Mouse (Mus musculus): ENCODE data around the gene Fcgr3.

Fcgr3 gene

GRCm38 (mm10) chr1:171064491-171065242, at the start of gene Fcgr3:
Gene Fcgr3 (minus strand): TSS chr1:171064935.
- peak; percentile 90 for DNase-seq (ENCODE audit: low read depth, low spot score)

DNA sequence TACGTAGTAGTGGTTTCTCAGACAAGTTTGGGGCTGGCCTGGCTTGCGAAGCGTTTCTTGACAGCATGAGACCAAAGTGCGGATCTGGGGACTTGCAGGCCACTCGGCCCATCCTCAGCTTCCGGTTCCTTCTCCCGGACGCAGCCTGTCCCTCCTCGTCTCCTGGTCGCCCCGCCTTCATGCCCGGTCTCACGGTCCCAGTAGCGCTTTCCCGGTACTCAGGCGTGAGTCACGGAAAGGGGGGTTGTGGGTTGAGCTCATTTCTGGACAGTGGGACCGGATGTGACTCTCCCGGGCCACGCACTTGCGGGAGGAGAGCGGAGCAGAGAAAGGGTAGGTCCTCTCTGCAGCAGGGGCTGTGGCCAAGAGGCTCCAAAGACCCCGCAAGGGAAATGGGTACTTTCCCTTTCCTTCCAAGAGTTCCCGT, 49.2 kb upstream of the Fcgr3 start, which contains the start of gene Cfap126:
TSS of gene Cfap126 (plus strand) at position 46 of the 427 bp plus-strand sequence.
- peak; percentile 68 for DNase-seq (ENCODE audit: low read depth, low spot score)

DNA sequence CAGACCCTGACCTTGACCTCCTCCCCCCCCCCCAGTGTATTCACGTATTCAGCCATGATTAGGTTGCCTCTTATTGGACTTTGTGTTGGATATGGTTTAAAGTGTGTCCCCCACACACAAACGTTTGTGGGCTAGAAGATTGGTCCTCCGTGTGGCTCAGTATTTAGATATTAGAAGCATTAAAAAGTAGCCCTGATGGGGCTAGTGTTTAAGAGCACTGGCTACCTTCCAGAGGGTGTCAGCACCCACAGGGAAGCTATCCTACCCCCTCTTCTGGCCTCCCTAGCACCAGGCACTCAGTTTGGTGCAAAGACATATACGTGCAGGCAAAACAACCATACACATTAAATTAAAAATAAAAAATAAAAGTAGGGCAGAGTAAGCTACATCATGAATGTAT, 48.3 kb upstream of the Fcgr3 start:
- DNase-seq (ENCODE audit: low read depth, low spot score): peak; percentile 29

GRCm38 (mm10) chr1:171111781-171112575, 47.2 kb upstream of the Fcgr3 start:
- DNase-seq (ENCODE audit: low read depth, low spot score): no peak

GRCm38 (mm10) chr1:171111020-171111780, 46.5 kb upstream of the Fcgr3 start:
- DNase-seq (ENCODE audit: low read depth, low spot score): peak; percentile 94

DNA sequence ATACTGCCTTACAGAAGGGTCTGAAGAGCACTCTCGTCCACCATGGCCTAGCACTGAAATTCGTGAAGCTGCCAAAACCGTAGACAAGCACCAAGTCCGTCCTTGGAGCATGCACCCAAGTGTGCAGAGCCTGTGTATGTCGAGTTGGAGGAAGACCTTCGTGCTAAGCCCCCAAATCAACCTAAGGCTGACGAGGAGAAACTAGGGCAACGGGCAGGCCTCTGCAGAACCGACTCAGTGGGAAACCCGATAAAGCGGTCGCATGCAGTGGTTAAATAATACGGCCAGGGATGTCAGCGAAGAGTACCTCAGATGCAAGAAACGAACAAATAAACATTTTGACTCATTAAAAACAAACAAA, 45.9 kb upstream of the Fcgr3 start:
- no peak for DNase-seq (ENCODE audit: low read depth, low spot score)

GRCm38 (mm10) chr1:171109620-171110019, 44.9 kb upstream of the Fcgr3 start:
- no peak for DNase-seq (ENCODE audit: low read depth, low spot score)

- DNase-seq (ENCODE audit: low read depth, low spot score): no peak
Observed at GRCm38 (mm10) chr1:171105226-171105625, 40.5 kb upstream of the Fcgr3 start.

- peak; percentile 85 for DNase-seq (ENCODE audit: low read depth, low spot score)
Observed at GRCm38 (mm10) chr1:171103179-171103840, 38.6 kb upstream of the Fcgr3 start.

DNA sequence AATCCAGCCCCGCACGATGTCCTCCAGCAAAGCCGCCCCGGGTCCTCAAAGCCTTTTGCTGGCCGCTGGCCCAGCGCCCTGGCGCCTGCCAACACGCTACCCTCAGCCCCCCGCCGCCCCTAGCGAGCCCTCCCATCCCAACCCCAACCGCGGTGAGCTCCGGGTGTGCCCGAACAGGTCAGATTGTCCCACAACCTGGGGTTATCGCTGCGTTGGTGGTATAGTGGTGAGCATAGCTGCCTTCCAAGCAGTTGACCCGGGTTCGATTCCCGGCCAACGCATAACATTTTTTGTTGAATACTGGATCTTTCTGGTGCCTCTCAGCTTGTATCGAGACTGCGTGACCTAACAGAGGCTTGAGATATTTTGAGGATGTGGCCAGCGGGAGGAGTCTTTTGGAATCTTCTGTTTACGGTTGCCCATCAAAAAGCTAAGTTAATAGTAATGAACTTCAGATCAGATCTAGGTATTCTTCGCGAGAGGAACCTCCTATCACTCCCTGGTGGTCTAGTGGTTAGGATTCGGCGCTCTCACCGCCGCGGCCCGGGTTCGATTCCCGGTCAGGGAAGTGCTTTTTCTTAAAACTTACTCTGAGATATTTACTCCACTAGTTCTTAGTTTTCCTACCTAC, 37.9 kb upstream of the Fcgr3 start:
- DNase-seq (ENCODE audit: low read depth, low spot score): peak; percentile 87

DNA sequence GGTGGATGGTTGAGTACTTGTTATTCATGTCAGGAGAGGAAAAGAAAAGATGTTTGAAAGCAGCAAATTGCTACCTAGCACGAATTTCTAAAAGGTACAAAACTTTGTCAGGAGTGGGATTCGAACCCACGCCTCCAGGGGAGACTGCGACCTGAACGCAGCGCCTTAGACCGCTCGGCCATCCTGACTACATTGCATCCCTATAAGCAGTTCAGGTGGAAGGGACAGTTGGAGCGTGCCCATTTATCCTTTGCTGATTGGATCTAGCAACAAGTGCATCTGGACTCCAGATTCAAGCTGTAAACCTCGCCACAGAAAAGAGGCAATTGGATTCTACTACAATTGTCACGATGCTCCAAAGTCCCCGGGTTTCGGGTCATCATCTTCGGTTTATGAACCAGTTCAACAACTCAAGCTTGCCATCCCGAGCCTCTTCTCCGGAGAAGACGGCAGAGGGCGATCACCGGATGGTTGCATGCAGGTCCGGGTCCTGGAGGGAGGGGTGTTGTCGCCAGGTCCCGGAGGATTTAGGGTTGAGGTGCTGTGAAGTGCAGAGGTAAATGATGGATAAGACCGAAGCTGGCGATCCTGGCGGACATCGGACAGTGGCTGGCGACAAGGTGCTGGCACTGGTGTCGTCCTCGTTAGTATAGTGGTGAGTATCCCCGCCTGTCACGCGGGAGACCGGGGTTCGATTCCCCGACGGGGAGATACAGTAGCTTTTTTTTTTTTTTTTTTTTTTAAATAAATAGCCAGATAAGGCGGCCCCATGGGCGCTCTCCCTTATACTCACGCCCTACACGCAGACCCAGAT, 37.2 kb upstream of the Fcgr3 start:
- peak; percentile 91 for DNase-seq (ENCODE audit: low read depth, low spot score)

DNA sequence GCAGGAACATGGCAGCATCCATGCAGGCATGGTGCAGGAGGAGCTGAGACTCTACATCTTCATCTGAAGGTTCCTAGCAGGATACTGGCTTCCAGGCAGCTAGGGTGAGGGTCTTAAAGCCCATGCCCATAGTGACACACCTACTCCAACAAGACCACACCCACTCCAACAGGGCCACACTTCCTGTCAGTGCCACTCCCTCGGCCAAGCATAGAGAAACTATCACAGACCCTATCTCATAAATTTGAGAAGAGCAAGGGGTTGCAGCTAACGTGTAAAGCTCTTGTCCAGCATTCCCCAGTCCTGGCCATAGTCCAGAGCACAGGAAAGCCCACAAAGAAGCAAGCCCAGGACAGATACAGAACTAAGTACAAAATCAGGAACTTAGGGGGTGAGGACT, 36.3 kb upstream of the Fcgr3 start:
- DNase-seq (ENCODE audit: low read depth, low spot score): no peak

- no peak for DNase-seq (ENCODE audit: low read depth, low spot score)
Observed at GRCm38 (mm10) chr1:171097612-171098011, 32.9 kb upstream of the Fcgr3 start.

DNA sequence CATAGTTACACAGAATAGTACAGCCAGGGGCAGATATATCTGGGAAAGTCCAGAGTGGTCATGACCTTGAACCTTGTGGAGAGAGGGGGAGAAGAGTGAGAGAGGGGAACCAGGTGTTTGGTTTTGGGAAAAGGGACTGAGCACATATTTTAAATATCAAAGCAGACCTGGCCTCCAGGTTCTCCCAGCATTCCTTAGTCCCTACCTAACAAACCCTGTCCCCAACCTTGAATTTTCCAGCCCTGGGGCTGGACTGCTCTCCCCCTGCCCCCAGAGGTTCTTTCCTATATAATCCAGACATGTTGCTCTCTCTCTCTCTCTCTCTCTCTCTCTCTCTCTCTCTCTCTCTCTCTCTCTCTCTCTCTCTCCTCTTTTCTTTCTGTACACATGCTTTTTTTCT, 32.4 kb upstream of the Fcgr3 start:
- DNase-seq (ENCODE audit: low read depth, low spot score): no peak

- no peak for DNase-seq (ENCODE audit: low read depth, low spot score)
Observed at GRCm38 (mm10) chr1:171096110-171096964, 31.6 kb upstream of the Fcgr3 start.

DNA sequence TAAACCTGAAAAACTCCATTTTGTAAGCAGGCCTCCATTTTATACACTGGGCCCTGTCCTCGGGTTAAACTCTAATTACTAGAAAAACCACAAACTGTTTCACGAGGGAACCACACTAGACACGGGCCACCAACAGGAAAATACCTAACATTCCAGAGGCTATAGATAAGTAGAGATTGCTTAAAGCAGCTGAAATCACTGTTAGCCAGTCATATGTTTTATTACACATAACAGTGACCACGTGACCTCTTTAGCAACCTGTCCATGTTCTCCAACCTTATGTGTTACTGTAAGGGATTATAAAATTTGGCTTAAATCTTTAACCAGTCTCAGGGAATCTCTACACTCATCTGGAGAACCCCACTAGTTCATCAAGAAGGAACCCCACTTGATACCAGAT, 29.7 kb upstream of the Fcgr3 start:
- DNase-seq (ENCODE audit: low read depth, low spot score): no peak

DNA sequence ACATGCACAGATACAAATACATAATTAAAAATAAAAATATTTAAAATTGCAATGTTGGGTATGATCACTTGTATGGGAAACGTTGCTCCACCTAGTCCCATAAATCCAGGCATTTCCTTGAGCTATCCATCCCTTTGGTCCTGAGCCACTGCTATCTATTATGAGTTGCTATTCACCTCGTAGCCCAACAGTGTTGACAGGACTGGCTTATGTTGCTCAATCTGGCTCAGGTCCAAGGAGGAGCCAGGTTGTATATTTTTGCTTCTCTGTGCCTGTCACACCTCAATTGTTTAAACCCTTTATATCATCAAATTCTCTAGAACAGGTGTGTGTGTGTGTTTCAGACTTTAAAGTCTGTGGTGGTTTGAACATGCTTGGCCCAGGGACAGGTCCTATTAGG, 26.0 kb upstream of the Fcgr3 start:
- no peak for DNase-seq (ENCODE audit: low read depth, low spot score)

GRCm38 (mm10) chr1:171089891-171090290, 25.2 kb upstream of the Fcgr3 start:
- no peak for DNase-seq (ENCODE audit: low read depth, low spot score)

DNA sequence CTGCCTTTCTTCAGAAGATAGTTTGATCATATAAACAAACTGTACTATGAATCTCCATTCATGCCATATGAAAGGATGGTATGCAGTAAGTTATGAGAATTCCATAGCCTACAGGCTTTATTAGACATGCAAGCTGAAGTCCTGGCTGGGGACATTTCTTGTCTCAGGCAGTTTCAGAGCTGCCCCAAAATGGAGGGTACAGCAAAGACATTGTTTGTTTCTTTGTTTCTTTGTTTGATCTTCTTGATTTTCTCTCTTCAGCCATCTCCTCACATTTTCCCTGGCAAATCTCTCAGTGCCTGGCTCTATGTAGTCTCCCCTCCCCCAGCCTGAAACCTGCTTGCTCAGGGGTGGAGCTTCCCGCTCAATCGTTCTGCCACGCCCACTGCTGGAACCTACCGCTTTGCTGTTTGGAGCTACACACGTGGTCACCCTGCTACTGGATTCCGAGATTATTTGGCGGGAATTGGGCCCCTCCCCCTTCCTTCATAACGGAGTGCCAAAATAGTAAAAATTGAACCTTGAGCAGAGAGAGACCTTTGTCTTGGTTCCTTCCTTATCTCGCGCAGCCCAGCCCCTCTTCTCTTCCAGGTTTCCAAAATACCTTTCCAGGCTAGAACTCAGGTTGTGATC, 23.6 kb upstream of the Fcgr3 start:
- peak; percentile 44 for DNase-seq (ENCODE audit: low read depth, low spot score)

Data from A20 (cell line).